Mouse (Mus musculus): ENCODE data around the gene Ano6.

The Ano6 gene

DNA sequence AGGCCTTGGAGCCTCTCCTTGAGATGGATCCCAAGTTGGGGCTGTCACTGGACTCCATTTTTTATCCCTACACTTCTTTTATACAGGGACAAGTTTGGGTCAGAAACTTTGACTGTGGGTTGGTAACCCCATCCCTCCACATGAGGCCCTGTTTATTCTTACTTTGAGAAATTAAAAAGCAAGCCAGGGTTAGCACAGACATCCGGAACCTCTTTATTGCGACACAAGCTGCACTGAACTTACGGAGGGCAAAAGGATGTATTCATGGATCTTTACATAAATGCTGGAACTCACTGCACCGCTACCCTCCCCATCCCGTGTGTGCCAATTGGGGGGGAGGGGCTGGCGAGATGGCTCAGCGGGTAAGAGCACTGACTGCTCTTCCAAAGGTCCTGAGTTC, 105.1 kb downstream of the Ano6 start:
- no peak for DNase-seq

DNA sequence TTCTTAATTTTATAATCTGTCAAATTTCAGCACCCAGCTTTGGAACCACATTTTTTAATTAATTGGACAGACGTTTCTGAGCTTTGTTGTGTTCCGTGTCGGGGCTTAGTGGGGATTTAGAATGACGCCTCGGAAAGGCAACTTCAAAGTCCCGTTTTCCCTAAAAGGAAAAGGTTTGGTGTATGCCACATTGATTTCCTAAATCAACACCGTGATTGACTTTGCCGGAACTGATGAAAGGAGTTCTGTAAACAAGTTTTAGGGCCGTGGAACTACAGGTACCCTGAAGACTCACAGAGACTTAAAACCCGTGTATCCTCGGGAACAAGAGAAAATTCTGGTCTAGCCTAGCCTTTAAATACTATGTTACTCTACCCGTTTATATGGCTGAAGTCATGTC, 107.0 kb downstream of the Ano6 start:
- no peak for DNase-seq

- DNase-seq: no peak
Measured at GRCm38 (mm10) chr15:95898438-95898837, 107.8 kb downstream of the Ano6 start.

DNA sequence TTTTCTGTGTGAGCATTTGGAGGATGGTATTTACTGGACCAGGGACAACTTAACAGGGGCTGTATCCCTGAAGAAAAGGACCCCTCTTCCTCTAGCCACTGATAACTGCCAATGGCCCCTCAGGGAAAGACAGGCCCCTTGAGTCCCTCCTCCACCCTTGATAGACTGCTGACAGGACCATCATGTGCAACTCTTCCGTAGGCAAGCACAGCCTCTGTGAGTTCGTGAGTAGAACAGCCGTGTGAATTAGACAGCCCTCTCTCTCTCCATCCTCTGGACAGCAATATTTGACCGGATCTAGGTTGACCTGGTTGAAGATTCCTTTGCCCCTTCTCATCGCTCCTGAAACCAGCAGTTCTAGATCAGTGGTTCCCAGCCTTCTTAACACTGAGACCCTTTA, 111.8 kb downstream of the Ano6 start:
- no peak for DNase-seq

DNA sequence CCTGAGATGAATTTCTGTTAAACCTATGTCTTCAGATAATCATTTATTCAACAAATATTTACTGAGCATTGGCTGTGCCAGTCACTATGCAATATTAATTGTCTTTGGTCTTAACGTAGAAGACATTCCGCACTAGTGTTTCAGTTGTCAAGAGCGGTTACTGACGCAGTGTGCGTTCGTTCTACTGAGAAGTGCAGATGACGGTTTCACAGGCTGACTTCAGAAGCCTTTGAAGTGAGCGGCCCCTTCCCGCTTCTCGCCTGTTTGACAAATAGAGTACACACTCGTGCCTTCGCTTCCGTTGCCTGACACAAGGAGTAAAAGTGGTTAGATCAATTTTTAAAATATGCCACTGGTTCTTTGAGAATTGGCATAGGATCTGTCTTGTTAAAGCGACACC, 113.6 kb downstream of the Ano6 start:
- no peak for DNase-seq

- peak in 1 of 2 experiments; percentile 8 for DNase-seq
Measured at GRCm38 (mm10) chr15:95906017-95906749, 115.5 kb downstream of the Ano6 start.

GRCm38 (mm10) chr15:95906891-95907290, 116.2 kb downstream of the Ano6 start:
- no peak for DNase-seq

GRCm38 (mm10) chr15:95907337-95907736, 116.7 kb downstream of the Ano6 start:
- DNase-seq: peak; percentile 50 to 54

DNA sequence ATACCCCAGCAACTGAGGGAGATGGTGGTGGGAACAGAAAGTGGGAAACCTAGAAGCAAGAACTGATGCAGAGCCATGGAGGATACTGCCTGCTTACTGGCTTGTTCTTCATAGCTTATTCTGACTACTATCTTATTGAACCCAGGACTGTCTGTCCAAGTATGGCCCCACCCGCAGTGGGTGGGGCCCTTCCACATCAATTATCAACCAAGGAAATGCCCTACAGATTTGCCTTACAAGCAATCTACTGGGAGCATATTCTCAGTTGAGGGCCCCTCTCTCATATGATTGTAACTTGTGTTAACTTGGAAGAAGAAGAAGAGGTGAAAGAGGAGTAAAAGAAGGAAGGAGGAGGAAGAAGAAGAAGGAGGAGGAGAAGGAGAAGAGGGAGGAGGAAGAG, 117.3 kb downstream of the Ano6 start:
- no peak for DNase-seq

- DNase-seq: no peak
Measured at GRCm38 (mm10) chr15:95910099-95910780, 119.6 kb downstream of the Ano6 start.

DNA sequence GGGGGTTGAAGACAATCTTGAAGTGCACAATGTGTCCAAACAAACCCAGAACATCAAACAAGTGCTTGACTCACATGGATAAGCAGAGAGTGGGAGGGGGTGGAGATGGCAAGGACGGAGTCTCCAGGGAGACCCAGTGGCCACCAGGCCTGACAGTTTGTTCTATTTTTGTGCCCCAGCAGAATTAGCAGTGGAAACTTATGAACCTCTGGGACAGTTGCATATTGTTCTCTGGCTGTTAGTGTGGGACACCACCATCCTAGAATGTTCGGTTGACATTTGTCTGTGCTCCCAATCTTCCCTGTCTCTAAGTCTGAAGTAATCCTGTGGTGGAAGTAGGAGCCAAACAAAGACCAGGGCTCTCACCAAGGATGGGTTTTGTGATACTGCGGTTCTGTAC, 124.3 kb downstream of the Ano6 start:
- DNase-seq: no peak

DNA sequence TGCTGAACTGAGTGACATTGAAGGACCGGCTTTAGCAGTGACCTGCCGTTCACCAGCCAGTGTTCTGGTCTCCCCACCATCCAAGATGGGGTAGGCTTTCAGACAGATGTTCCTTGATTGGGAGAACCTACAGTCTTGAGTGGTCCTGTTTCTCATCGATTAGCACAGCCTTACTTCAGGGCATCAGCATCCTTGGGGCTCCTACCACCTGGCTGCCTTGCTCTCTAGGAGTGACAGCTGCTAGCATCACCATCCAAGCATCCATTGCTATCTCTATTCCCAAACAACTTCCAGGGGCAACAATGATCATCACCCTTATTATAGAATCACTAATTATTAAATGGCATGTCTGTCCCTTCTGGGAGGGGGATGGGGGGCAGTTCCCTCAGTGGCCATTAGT, 124.8 kb downstream of the Ano6 start:
- DNase-seq: no peak

DNA sequence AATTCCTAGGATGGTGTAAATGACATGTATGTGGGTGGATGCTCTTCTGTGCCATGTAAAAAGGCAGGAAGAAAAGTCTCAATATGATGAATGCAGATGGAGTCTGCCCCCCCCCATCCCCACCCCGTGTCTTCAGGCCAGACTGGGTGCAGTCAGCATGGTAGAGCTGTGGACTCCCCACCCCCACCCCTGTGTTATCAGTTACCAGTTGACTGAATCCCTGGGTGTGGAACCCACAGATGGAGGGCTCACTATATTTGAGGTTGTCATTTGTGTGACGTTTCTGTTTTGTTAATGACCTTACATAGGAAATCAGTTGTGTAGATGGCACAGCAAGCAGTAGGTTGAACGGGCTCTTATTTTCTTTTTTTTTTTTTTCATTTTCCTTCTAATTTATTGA, 126.7 kb downstream of the Ano6 start:
- no peak for DNase-seq

DNA sequence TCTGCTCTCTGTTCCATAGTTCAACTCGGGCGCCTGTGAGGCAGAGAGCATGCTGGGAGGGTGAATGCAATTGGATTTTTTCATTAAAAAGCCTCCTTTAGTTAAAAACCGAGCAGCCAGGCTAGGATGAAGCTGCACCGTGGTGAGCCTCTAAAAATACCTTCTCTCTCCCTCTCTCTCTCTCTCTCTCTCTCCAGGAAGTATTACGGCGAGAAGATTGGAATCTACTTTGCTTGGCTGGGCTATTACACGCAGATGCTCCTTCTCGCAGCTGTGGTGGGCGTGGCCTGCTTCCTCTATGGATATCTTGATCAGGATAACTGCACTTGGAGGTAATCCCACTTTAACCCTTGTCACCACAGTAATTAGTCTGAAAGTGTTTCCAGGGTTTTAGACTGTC, 129.4 kb downstream of the Ano6 start:
- peak in 1 of 2 experiments; percentile 37 for DNase-seq

GRCm38 (mm10) chr15:95921072-95921471, 130.4 kb downstream of the Ano6 start:
- no peak for DNase-seq

GRCm38 (mm10) chr15:95921639-95922038, 131.0 kb downstream of the Ano6 start:
- no peak for DNase-seq

DNA sequence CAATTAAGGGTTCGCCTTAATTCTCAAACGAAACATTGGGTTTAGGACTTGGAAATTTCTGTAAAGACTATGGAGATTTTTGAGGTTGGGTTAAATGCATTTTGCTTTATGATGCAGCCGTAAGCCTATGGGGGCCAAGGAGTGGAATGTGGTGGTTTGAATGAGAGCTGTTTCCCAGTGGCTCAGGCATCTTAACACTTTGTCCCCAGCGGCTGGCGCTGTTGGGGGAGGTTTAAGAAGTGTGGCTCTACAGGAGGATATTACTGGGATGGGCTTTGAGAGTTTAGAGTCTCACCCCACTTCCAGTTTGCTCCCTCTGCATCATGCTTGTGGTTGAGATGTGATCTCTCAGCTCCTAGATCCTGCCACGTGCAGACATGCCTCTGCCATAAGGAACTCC, 131.9 kb downstream of the Ano6 start:
- no peak for DNase-seq

DNA sequence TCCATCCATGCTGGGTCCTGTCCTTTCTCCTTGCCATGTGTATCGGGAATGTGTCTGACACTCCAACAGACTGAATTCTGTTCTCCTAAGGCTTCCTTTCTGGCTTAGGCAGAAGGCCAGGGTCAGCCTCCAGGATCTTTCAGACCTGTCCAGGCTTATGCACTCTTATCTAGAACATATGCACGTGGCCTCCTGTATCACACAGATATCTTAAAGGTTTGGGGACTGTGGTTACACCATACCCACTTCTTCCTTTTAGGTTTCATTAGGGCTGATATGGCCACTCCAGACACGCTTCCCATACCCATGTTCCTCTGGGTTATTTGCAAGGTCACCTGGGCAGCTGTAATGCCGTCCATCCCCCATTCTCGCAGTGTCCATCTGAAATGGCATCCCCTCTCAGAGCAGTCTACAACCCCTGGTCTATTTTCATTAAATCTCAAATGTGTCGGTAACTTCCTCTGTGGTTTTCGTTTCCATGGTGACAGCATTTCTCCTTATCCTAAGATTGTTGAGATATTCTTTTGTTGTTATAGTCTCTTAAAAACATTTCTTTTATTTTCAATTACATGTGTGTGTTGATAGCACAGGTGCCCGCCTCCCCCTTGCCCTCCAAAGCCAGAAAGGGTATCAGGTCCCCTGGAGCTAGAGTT, 134.8 kb downstream of the Ano6 start:
- no peak for DNase-seq

GRCm38 (mm10) chr15:95929087-95929486, 138.4 kb downstream of the Ano6 start:
- no peak for DNase-seq

GRCm38 (mm10) chr15:95931013-95931775, 140.6 kb downstream of the Ano6 start:
- DNase-seq: no peak

GRCm38 (mm10) chr15:95932358-95932757, 141.7 kb downstream of the Ano6 start:
- DNase-seq: peak; percentile 54 to 65

DNA sequence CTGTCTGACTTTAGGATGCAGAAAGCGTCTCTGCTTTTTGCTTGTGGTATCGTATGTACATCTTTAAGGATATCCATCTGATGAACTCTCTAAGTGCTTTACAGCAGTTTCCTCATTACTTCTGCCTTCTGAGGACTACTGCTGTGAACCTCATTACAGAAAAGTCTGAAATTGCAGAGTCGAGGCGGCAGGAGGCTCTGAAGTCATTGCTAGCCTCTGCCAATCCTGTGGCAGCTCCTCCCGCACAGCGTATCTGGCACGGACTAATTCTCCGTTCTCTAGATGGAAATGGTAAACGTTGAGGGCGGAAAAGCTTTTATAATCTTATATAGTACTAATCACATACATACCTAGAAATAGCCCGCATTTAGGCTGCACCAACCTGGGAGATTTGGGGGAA, 144.5 kb downstream of the Ano6 start:
- DNase-seq: peak; percentile 51 to 61

DNA sequence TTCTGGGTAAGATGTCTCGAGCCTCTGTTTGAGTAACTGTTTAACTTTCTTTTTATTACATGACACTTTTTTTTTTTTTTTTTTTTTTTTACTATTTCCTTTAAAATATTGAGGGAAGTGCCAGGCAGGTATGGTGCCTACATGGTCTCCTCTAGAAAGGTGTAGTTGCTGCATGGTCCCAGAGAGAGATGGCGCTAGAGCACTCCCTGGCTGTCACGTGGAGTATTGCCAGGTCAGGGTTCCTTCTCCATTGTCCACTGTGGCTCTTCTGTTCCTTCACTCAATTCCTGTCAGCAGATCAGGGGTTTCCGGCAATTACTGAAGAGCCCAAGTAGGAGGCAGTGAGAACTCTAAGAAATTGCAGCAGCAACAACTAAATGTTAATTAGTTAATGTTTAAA, 152.8 kb downstream of the Ano6 start:
- DNase-seq: peak; percentile 48 to 65
